Mouse (Mus musculus): Measurements from ENCODE around the gene AY074887. TPM values are rescaled to one million over a fixed set of nuclear protein-coding genes. Genes with fewer than 3 reads are reported as not detected.

AY074887 gene
- total and polyA plus RNA-seq, 3 experiments: 0.32 TPM; not detected in 2

DNA sequence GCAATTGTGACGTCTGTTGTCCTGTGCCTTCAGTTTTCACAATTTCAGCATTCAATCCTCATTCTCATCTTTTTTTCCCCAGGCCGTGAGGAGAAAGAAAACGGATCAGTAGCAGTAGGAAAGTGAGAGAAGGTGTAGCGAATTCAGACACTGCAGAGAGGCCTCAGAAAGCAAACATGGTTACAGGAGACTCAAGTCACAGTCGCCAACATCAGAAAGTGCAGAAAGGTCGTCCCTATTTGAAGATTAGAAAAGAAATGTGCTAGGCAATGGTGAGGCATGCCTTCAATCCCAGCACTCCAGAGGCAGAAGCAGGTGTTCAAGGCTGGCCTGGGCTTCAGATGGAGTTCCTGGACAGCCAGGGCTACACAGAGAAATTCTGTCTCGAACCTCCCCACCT is 35.2 kb downstream of the AY074887 start:
- Histone ChIP-seq H3K79me2 (ENCODE audit: control insufficient read depth, insufficient read depth, low read length, poor library complexity) (no peaks in the 10 kb centered on the region), H3K36me3 (ENCODE audit: control insufficient read depth in 1 of 2, insufficient read depth in 2 of 2, low read length in 2 of 2) (peaks cover 6 to 7% of the 10 kb centered on the region in 2 experiments; a peak in 2 of 4 replicates), H3K9ac (ENCODE audit: control insufficient read depth, low read depth, low read length, poor library complexity, severe bottlenecking) (no peak overlapping the region), H3K4me1 (ENCODE audit: control insufficient read depth in 1 of 2, insufficient read depth in 2 of 2, low read length in 2 of 2) (no peaks in the 10 kb centered on the region), H3K4me3 (ENCODE audit: control insufficient read depth in 1 of 2, insufficient read depth in 1 of 2, low read depth in 2 of 2, low read length in 2 of 2) (no peak overlapping the region), H3K9me3 (replicated peaks; ENCODE audit: insufficient read depth, low read length) (no peaks in the 10 kb centered on the region), H3K27me3 (ENCODE audit: control insufficient read depth in 1 of 2, insufficient read depth in 2 of 2, low read length in 2 of 2) (peaks cover 6 to 8% of the 10 kb centered on the region in 2 experiments), H3K27ac (ENCODE audit: control insufficient read depth, low read depth, low read length) (no peak overlapping the region)
- no peak for DNase-seq (ENCODE audit: low read depth, low spot score)
- TF ChIP-seq ZMIZ1 (IDR thresholded peaks at IDR 0.05; ENCODE audit: low read depth, low read length) (no peak), KAT2A (conservative IDR thresholded peaks at IDR 0.05; ENCODE audit: low read depth, low read length) (no peak), MAFK (IDR thresholded peaks at IDR 0.05; ENCODE audit: borderline replicate concordance, low read depth, low read length) (no peak), HCFC1 (IDR thresholded peaks at IDR 0.05; ENCODE audit: low read depth, low read length) (no peak), RCOR1 (IDR thresholded peaks at IDR 0.05; ENCODE audit: low read depth, low read length) (no peak), POLR2AphosphoS2 (IDR thresholded peaks at IDR 0.05; ENCODE audit: low read length) (no peak), JUND (IDR thresholded peaks at IDR 0.05; ENCODE audit: low read depth, low read length) (no peak), TAL1 (IDR thresholded peaks at IDR 0.05; ENCODE audit: low read length) (no peak), TBP (IDR thresholded peaks at IDR 0.05; ENCODE audit: low read depth, low read length) (no peak), GATA1 (IDR thresholded peaks at IDR 0.05; ENCODE audit: low read depth, low read length) (no peak), RAD21 (IDR thresholded peaks at IDR 0.05; ENCODE audit: low read depth, low read length) (no peak), ZC3H11A (IDR thresholded peaks at IDR 0.05; ENCODE audit: low read depth, low read length) (no peak), BHLHE40 (IDR thresholded peaks at IDR 0.05; ENCODE audit: borderline replicate concordance, low read depth, low read length) (no peak), ETS1 (IDR thresholded peaks at IDR 0.05; ENCODE audit: low read depth, low read length) (no peak), CHD1 (IDR thresholded peaks at IDR 0.05; ENCODE audit: low read depth, low read length) (no peak), USF2 (IDR thresholded peaks at IDR 0.05; ENCODE audit: borderline replicate concordance in 1 of 2, insufficient read depth in 1 of 2, low read depth in 1 of 2, low read length in 2 of 2) (no peak)

DNA sequence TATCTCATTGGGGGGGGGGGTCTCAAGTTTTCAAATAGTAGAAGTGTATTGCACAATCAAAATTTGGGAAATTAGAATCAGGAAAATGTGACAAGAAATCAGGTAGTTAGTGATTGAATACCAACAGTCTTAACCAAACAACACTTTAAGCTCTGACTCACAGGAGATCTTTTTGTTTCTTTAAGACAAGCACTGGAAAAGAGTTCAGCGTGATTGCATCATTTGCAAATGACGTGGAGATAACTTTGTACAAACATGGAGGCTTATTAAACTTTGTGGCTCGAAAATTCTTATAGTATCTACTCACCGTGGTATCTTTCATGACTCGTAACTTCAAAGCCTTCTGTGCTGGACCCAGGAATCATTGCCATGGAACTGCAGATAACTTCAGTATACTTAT is 41.4 kb downstream of the AY074887 start:
- no peaks in the 10 kb centered on the region for H3K27me3 ChIP-seq (ENCODE audit: control insufficient read depth in 1 of 2, insufficient read depth in 2 of 2, low read length in 2 of 2)
- H3K79me2 ChIP-seq (ENCODE audit: control insufficient read depth, insufficient read depth, low read length, poor library complexity): no peaks in the 10 kb centered on the region
- H3K27ac ChIP-seq (ENCODE audit: control insufficient read depth, low read depth, low read length): no peak overlapping the region
- DNase-seq (ENCODE audit: low read depth, low spot score): no peak
- H3K36me3 ChIP-seq (ENCODE audit: control insufficient read depth in 1 of 2, insufficient read depth in 2 of 2, low read length in 2 of 2): peaks cover 7 to 23% of the 10 kb centered on the region in 2 experiments; a peak in 3 of 4 replicates
- H3K4me3 ChIP-seq (ENCODE audit: control insufficient read depth in 1 of 2, insufficient read depth in 1 of 2, low read depth in 2 of 2, low read length in 2 of 2): no peak overlapping the region
- H3K9me3 ChIP-seq (replicated peaks; ENCODE audit: insufficient read depth, low read length): no peaks in the 10 kb centered on the region
- no peaks in the 10 kb centered on the region for H3K4me1 ChIP-seq (ENCODE audit: control insufficient read depth in 1 of 2, insufficient read depth in 2 of 2, low read length in 2 of 2)
- no peak overlapping the region for H3K9ac ChIP-seq (ENCODE audit: control insufficient read depth, low read depth, low read length, poor library complexity, severe bottlenecking)
- no peak for TF ChIP-seq USF2 (IDR thresholded peaks at IDR 0.05; ENCODE audit: borderline replicate concordance in 1 of 2, insufficient read depth in 1 of 2, low read depth in 1 of 2, low read length in 2 of 2)

Other genes with a start within 250 kb of the AY074887 start
- gene Wdr61, start 216.5 kb downstream of the AY074887 start, total RNA-seq (2012; rRNA removed): 209 and 217 TPM in 2 replicates
- gene Wdr61, start 216.5 kb downstream of the AY074887 start, polyA plus RNA-seq (2012; ENCODE audit: insufficient read depth in 1 of 2, insufficient read length in 2 of 2, low read depth in 1 of 2, low replicate concordance in 2 of 2, missing spikeins in 1 of 2): 100 to 1,000 TPM in 1 of 2 experiments, not detected in 1; 182 TPM
- gene Crabp1, start 186.2 kb downstream of the AY074887 start, total RNA-seq (2012; rRNA removed): not detected in 2 replicates
- not detected for gene Crabp1, start 186.2 kb downstream of the AY074887 start, polyA plus RNA-seq (2012; ENCODE audit: insufficient read depth in 1 of 2, insufficient read length in 2 of 2, low read depth in 1 of 2, low replicate concordance in 2 of 2, missing spikeins in 1 of 2)
- gene Ireb2, start 87.2 kb downstream of the AY074887 start, total RNA-seq (2012; rRNA removed): 13.8 and 16.0 TPM in 2 replicates
- gene Ireb2, start 87.2 kb downstream of the AY074887 start, polyA plus RNA-seq (2012; ENCODE audit: insufficient read depth in 1 of 2, insufficient read length in 2 of 2, low read depth in 1 of 2, low replicate concordance in 2 of 2, missing spikeins in 1 of 2): 10 to 100 TPM; 25.1 to 26.4 TPM
- not detected in 2 replicates for gene Hykk, start 33.7 kb downstream of the AY074887 start, total RNA-seq (2012; rRNA removed)
- gene Hykk, start 33.7 kb downstream of the AY074887 start, polyA plus RNA-seq (2012; ENCODE audit: insufficient read depth in 1 of 2, insufficient read length in 2 of 2, low read depth in 1 of 2, low replicate concordance in 2 of 2, missing spikeins in 1 of 2): not detected
- 319 and 353 TPM in 2 replicates for gene Psma4, start 208 bp downstream of the AY074887 start, total RNA-seq (2012; rRNA removed)
- 100 to 1,000 TPM; 310 to 764 TPM for gene Psma4, start 208 bp downstream of the AY074887 start, polyA plus RNA-seq (2012; ENCODE audit: insufficient read depth in 1 of 2, insufficient read length in 2 of 2, low read depth in 1 of 2, low replicate concordance in 2 of 2, missing spikeins in 1 of 2)
- not detected in 2 replicates for gene Chrna5, start 29.9 kb upstream of the AY074887 start, total RNA-seq (2012; rRNA removed)
- not detected for gene Chrna5, start 29.9 kb upstream of the AY074887 start, polyA plus RNA-seq (2012; ENCODE audit: insufficient read depth in 1 of 2, insufficient read length in 2 of 2, low read depth in 1 of 2, low replicate concordance in 2 of 2, missing spikeins in 1 of 2)
- gene Chrna3, start 75.6 kb upstream of the AY074887 start, total RNA-seq (2012; rRNA removed): not detected in 2 replicates
- not detected for gene Chrna3, start 75.6 kb upstream of the AY074887 start, polyA plus RNA-seq (2012; ENCODE audit: insufficient read depth in 1 of 2, insufficient read length in 2 of 2, low read depth in 1 of 2, low replicate concordance in 2 of 2, missing spikeins in 1 of 2)
- not detected in 2 replicates for gene Chrnb4, start 97.8 kb upstream of the AY074887 start, total RNA-seq (2012; rRNA removed)
- under 1 TPM in 1 of 2 experiments, not detected in 1; 0.01 TPM for gene Chrnb4, start 97.8 kb upstream of the AY074887 start, polyA plus RNA-seq (2012; ENCODE audit: insufficient read depth in 1 of 2, insufficient read length in 2 of 2, low read depth in 1 of 2, low replicate concordance in 2 of 2, missing spikeins in 1 of 2)
- gene Ube2q2, start 197.9 kb upstream of the AY074887 start, total RNA-seq (2012; rRNA removed): 17.3 and 21.7 TPM in 2 replicates
- gene Ube2q2, start 197.9 kb upstream of the AY074887 start, polyA plus RNA-seq (2012; ENCODE audit: insufficient read depth in 1 of 2, insufficient read length in 2 of 2, low read depth in 1 of 2, low replicate concordance in 2 of 2, missing spikeins in 1 of 2): 10 to 100 TPM in 1 of 2 experiments, not detected in 1; 23.6 TPM

All from MEL (cell line).